Mouse (Mus musculus): Measurements from ENCODE around the gene Cxcr2. TPM values are rescaled to one million over a fixed set of nuclear protein-coding genes. Genes with fewer than 3 reads are reported as not detected.

Cxcr2 gene
- polyA plus RNA-seq (2011; ENCODE audit: insufficient read length, low read depth, missing spikeins), result not detected in 2 replicates

GRCm38 (mm10) chr1:74153461-74154184, at the start of gene Cxcr2:
Gene Cxcr2 (plus strand): TSS chr1:74153989.
- no peak within 1 kb of the TSS for H3K27ac ChIP-seq (ENCODE audit: insufficient read depth, low read length)
- no peak within 1 kb of the TSS for H3K4me3 ChIP-seq (ENCODE audit: insufficient read depth, low read length)
- H3K4me1 ChIP-seq (ENCODE audit: control insufficient read depth, insufficient read depth, low read length), result peaks cover 11% of the 10 kb centered on the region
- TF ChIP-seq CTCF (IDR thresholded peaks at IDR 0.05; ENCODE audit: borderline replicate concordance, insufficient read depth, low read length) (no peak), POLR2A (IDR thresholded peaks at IDR 0.05; ENCODE audit: low read depth, low read length) (no peak)

GRCm38 (mm10) chr1:74105660-74106059, 48.1 kb upstream of the Cxcr2 start:
- H3K4me1 ChIP-seq (ENCODE audit: control insufficient read depth, insufficient read depth, low read length), result no peaks in the 10 kb centered on the region
- H3K4me3 ChIP-seq (ENCODE audit: insufficient read depth, low read length), result no peak overlapping the region
- H3K27ac ChIP-seq (ENCODE audit: insufficient read depth, low read length), result no peak overlapping the region
- no peak for TF ChIP-seq POLR2A (IDR thresholded peaks at IDR 0.05; ENCODE audit: low read depth, low read length)
- TF ChIP-seq CTCF (IDR thresholded peaks at IDR 0.05; ENCODE audit: borderline replicate concordance, insufficient read depth, low read length), result no peak

- Histone ChIP-seq H3K4me1 (ENCODE audit: control insufficient read depth, insufficient read depth, low read length) (no peaks in the 10 kb centered on the region), H3K4me3 (ENCODE audit: insufficient read depth, low read length) (no peak overlapping the region), H3K27ac (ENCODE audit: insufficient read depth, low read length) (no peak overlapping the region)
- TF ChIP-seq POLR2A (IDR thresholded peaks at IDR 0.05; ENCODE audit: low read depth, low read length), result no peak
Measured at GRCm38 (mm10) chr1:74106214-74106613, 47.6 kb upstream of the Cxcr2 start.

GRCm38 (mm10) chr1:74107931-74108618, 45.7 kb upstream of the Cxcr2 start:
- Histone ChIP-seq H3K27ac (ENCODE audit: insufficient read depth, low read length) (no peak overlapping the region), H3K4me1 (ENCODE audit: control insufficient read depth, insufficient read depth, low read length) (no peaks in the 10 kb centered on the region), H3K4me3 (ENCODE audit: insufficient read depth, low read length) (no peak overlapping the region)
- TF ChIP-seq POLR2A (IDR thresholded peaks at IDR 0.05; ENCODE audit: low read depth, low read length) (no peak), CTCF (IDR thresholded peaks at IDR 0.05; ENCODE audit: borderline replicate concordance, insufficient read depth, low read length) (no peak)

- Histone ChIP-seq H3K4me3 (ENCODE audit: insufficient read depth, low read length) (no peak overlapping the region), H3K4me1 (ENCODE audit: control insufficient read depth, insufficient read depth, low read length) (no peaks in the 10 kb centered on the region), H3K27ac (ENCODE audit: insufficient read depth, low read length) (no peak overlapping the region)
- TF ChIP-seq CTCF (IDR thresholded peaks at IDR 0.05; ENCODE audit: borderline replicate concordance, insufficient read depth, low read length), result no peak
Measured at GRCm38 (mm10) chr1:74109670-74110069, 44.1 kb upstream of the Cxcr2 start.

- no peak overlapping the region for H3K27ac ChIP-seq (ENCODE audit: insufficient read depth, low read length)
- H3K4me1 ChIP-seq (ENCODE audit: control insufficient read depth, insufficient read depth, low read length), result no peaks in the 10 kb centered on the region
- no peak overlapping the region for H3K4me3 ChIP-seq (ENCODE audit: insufficient read depth, low read length)
- no peak for TF ChIP-seq POLR2A (IDR thresholded peaks at IDR 0.05; ENCODE audit: low read depth, low read length)
- no peak for TF ChIP-seq CTCF (IDR thresholded peaks at IDR 0.05; ENCODE audit: borderline replicate concordance, insufficient read depth, low read length)
Measured at GRCm38 (mm10) chr1:74110932-74111695, 42.7 kb upstream of the Cxcr2 start.

- TF ChIP-seq CTCF (IDR thresholded peaks at IDR 0.05; ENCODE audit: borderline replicate concordance, insufficient read depth, low read length), result no peak
- no peak for TF ChIP-seq POLR2A (IDR thresholded peaks at IDR 0.05; ENCODE audit: low read depth, low read length)
- no peak overlapping the region for H3K4me3 ChIP-seq (ENCODE audit: insufficient read depth, low read length)
- no peaks in the 10 kb centered on the region for H3K4me1 ChIP-seq (ENCODE audit: control insufficient read depth, insufficient read depth, low read length)
- H3K27ac ChIP-seq (ENCODE audit: insufficient read depth, low read length), result no peak overlapping the region
Measured at GRCm38 (mm10) chr1:74111696-74112030, 42.1 kb upstream of the Cxcr2 start.

GRCm38 (mm10) chr1:74113071-74113470, 40.7 kb upstream of the Cxcr2 start:
- Histone ChIP-seq H3K27ac (ENCODE audit: insufficient read depth, low read length) (no peak overlapping the region), H3K4me1 (ENCODE audit: control insufficient read depth, insufficient read depth, low read length) (no peaks in the 10 kb centered on the region)
- TF ChIP-seq CTCF (IDR thresholded peaks at IDR 0.05; ENCODE audit: borderline replicate concordance, insufficient read depth, low read length), result no peak
- TF ChIP-seq POLR2A (IDR thresholded peaks at IDR 0.05; ENCODE audit: low read depth, low read length), result no peak

GRCm38 (mm10) chr1:74117876-74118275, 35.9 kb upstream of the Cxcr2 start:
- Histone ChIP-seq H3K4me1 (ENCODE audit: control insufficient read depth, insufficient read depth, low read length) (no peaks in the 10 kb centered on the region), H3K4me3 (ENCODE audit: insufficient read depth, low read length) (no peak overlapping the region), H3K27ac (ENCODE audit: insufficient read depth, low read length) (no peak overlapping the region)
- TF ChIP-seq CTCF (IDR thresholded peaks at IDR 0.05; ENCODE audit: borderline replicate concordance, insufficient read depth, low read length) (no peak), POLR2A (IDR thresholded peaks at IDR 0.05; ENCODE audit: low read depth, low read length) (no peak)

More at GRCm38 (mm10) chr1:74113071-74113470, 40.7 kb upstream of the Cxcr2 start:
- no peak overlapping the region for H3K4me3 ChIP-seq (ENCODE audit: insufficient read depth, low read length)

GRCm38 (mm10) chr1:74119115-74119514, 34.7 kb upstream of the Cxcr2 start:
- Histone ChIP-seq H3K27ac (ENCODE audit: insufficient read depth, low read length) (no peak overlapping the region), H3K4me1 (ENCODE audit: control insufficient read depth, insufficient read depth, low read length) (no peaks in the 10 kb centered on the region), H3K4me3 (ENCODE audit: insufficient read depth, low read length) (no peak overlapping the region)
- no peak for TF ChIP-seq CTCF (IDR thresholded peaks at IDR 0.05; ENCODE audit: borderline replicate concordance, insufficient read depth, low read length)
- no peak for TF ChIP-seq POLR2A (IDR thresholded peaks at IDR 0.05; ENCODE audit: low read depth, low read length)
